Mouse (Mus musculus) limb, embryonic 13.5 days (tissue): ENCODE results near the gene Rbck1. TPM values are rescaled to one million over a fixed set of nuclear protein-coding genes. Genes with fewer than 3 reads are reported as not detected.

Experiments
- ATAC-seq: fragments of 200-750 bp; cut with Nextera tagmentation; 2 replicates; pipeline ENCODE4 v1.8.0; 2017; ENCODE audit warnings: low read depth, moderate number of reproducible peaks, moderate TSS enrichment; ENCODE audit not compliant: low FRiP score
- H3K27ac ChIP-seq: fragments of 300-500 bp; sonication (generic); 2 replicates; pipeline ENCODE4 v1.5.1; 2015; ENCODE audit warnings: inconsistent platforms, mild to moderate bottlenecking, moderate library complexity
- H3K27me3 ChIP-seq: fragments of 300-500 bp; sonication (generic); 2 replicates; pipeline ENCODE4 v1.6.1; 2015; ENCODE audit warnings: mild to moderate bottlenecking, inconsistent platforms
- H3K36me3 ChIP-seq: fragments of 300-500 bp; sonication (generic); 2 replicates; pipeline ENCODE4 v1.6.1; 2015; ENCODE audit warnings: inconsistent platforms, mild to moderate bottlenecking, moderate library complexity
- H3K4me1 ChIP-seq: fragments of 300-500 bp; sonication (generic); 2 replicates; pipeline ENCODE4 v1.6.1; 2015; ENCODE audit warnings: inconsistent platforms
- H3K4me2 ChIP-seq: fragments of 300-500 bp; sonication (generic); replicated peaks from 2 replicates; pipeline ENCODE4 v1.6.1; 2015; ENCODE audit warnings: inconsistent platforms, mild to moderate bottlenecking, moderate library complexity
- H3K4me3 ChIP-seq: fragments of 300-500 bp; sonication (generic); 2 replicates; pipeline ENCODE4 v1.5.1; 2015; ENCODE audit warnings: moderate library complexity, mild to moderate bottlenecking, inconsistent platforms
- H3K9ac ChIP-seq: fragments of 300-500 bp; sonication (generic); 2 replicates; pipeline ENCODE4 v1.6.1; 2015; ENCODE audit warnings: mild to moderate bottlenecking, inconsistent platforms
- H3K9me3 ChIP-seq: fragments of 300-500 bp; sonication (generic); 2 replicates; pipeline ENCODE4 v1.6.1; 2016; ENCODE audit warnings: inconsistent platforms
- WGBS: fragments of 180-500 bp; shearing (Covaris S2); methylation state at CpG from one replicate; pipeline ENCODE4 v1.1.7; 2015; 5-methylcytosine and 5-hydroxymethylcytosine counted together
- polyA plus RNA-seq: library from polyadenylated mRNA; unstranded; fragments of >200 nt; fragmentation: Nextera tagmentation; extraction: Ambion mirVana; gene quantifications from 2 replicates; pipeline ENCODE4 v1.2.1, GENCODE M21; 2015

The Rbck1 gene
- polyA plus RNA-seq, 1 experiment from 2014 or later: 83.3 TPM

- no peak for ATAC-seq
- H3K9ac ChIP-seq: no peak overlapping the region
Measured at GRCm38 (mm10) chr2:152339631-152340179, 7.3 kb upstream of the Rbck1 start.

GRCm38 (mm10) chr2:152338319-152338718 is 5.9 kb upstream of the Rbck1 start:
- Histone ChIP-seq H3K4me2 (no peak overlapping the region), H3K9ac (no peak overlapping the region), H3K9me3 (no peaks in the 10 kb centered on the region), H3K4me3 (no peak overlapping the region), H3K27ac (no peak overlapping the region), H3K36me3 (no peaks in the 10 kb centered on the region), H3K27me3 (peaks cover 9% of the 10 kb centered on the region), H3K4me1 (peaks cover 4% of the 10 kb centered on the region; the same call in 1 of the 2 replicates)
- no peak for ATAC-seq
- 75% methylated on average over 13 of the region's 13 CpGs for WGBS

More at GRCm38 (mm10) chr2:152339631-152340179, 7.3 kb upstream of the Rbck1 start:
- no peak overlapping the region for H3K4me3 ChIP-seq
- H3K4me1 ChIP-seq: peaks cover 10% of the 10 kb centered on the region
- no peak overlapping the region for H3K27ac ChIP-seq
- no peak overlapping the region for H3K4me2 ChIP-seq
- H3K36me3 ChIP-seq: no peaks in the 10 kb centered on the region
- peaks cover 12% of the 10 kb centered on the region for H3K27me3 ChIP-seq
- no peaks in the 10 kb centered on the region for H3K9me3 ChIP-seq
- WGBS: 85% methylated on average over 22 of the region's 22 CpGs

- no peak overlapping the region for H3K4me3 ChIP-seq
- ATAC-seq: no peak
- WGBS: 87% methylated on average over 11 of the region's 11 CpGs
Measured at GRCm38 (mm10) chr2:152337591-152338212, 5.2 kb upstream of the Rbck1 start.

GRCm38 (mm10) chr2:152336856-152337255 is 4.4 kb upstream of the Rbck1 start:
- Histone ChIP-seq H3K4me2 (no peak overlapping the region), H3K9me3 (no peaks in the 10 kb centered on the region), H3K36me3 (no peaks in the 10 kb centered on the region), H3K4me3 (no peak overlapping the region), H3K27ac (no peak overlapping the region), H3K27me3 (peaks cover 5% of the 10 kb centered on the region; the same call in 1 of the 2 replicates), H3K9ac (no peak overlapping the region), H3K4me1 (no peaks in the 10 kb centered on the region)
- ATAC-seq: no peak
- 75% methylated on average over 1 of the region's 1 CpGs for WGBS

More at GRCm38 (mm10) chr2:152337591-152338212, 5.2 kb upstream of the Rbck1 start:
- Histone ChIP-seq H3K27me3 (peaks cover 6% of the 10 kb centered on the region), H3K9ac (no peak overlapping the region), H3K4me2 (no peak overlapping the region), H3K27ac (no peak overlapping the region), H3K9me3 (no peaks in the 10 kb centered on the region), H3K4me1 (no peaks in the 10 kb centered on the region), H3K36me3 (no peaks in the 10 kb centered on the region)

- Histone ChIP-seq H3K4me2 (no peak overlapping the region), H3K36me3 (no peaks in the 10 kb centered on the region), H3K27ac (no peak overlapping the region), H3K9ac (no peak overlapping the region), H3K4me1 (peaks cover 14% of the 10 kb centered on the region), H3K4me3 (no peak overlapping the region), H3K27me3 (peaks cover 5% of the 10 kb centered on the region; the same call in 1 of the 2 replicates), H3K9me3 (no peaks in the 10 kb centered on the region)
- no peak for ATAC-seq
- WGBS: 53% methylated on average over 11 of the region's 11 CpGs
Measured at GRCm38 (mm10) chr2:152335289-152335820, 2.9 kb upstream of the Rbck1 start.

GRCm38 (mm10) chr2:152333345-152334006 is 1.0 kb upstream of the Rbck1 start:
- H3K36me3 ChIP-seq: peaks cover 17% of the 10 kb centered on the region
- no peak overlapping the region for H3K27ac ChIP-seq
- peaks cover 5% of the 10 kb centered on the region; the same call in 1 of the 2 replicates for H3K27me3 ChIP-seq
- H3K4me3 ChIP-seq: no peak overlapping the region
- H3K4me2 ChIP-seq: no peak overlapping the region
- H3K9me3 ChIP-seq: no peaks in the 10 kb centered on the region
- peaks cover 20% of the 10 kb centered on the region for H3K4me1 ChIP-seq
- no peak for ATAC-seq
- no peak overlapping the region for H3K9ac ChIP-seq
- WGBS: 78% methylated on average over 4 of the region's 4 CpGs

- peak overlapping the region; percentile 90 for H3K4me3 ChIP-seq
- peak overlapping the region; percentile 90 for H3K9ac ChIP-seq
- WGBS: 69% methylated on average over 7 of the region's 7 CpGs
- H3K4me2 ChIP-seq: peak overlapping the region; percentile 86
- peaks cover 3% of the 10 kb centered on the region; the same call in 1 of the 2 replicates for H3K27me3 ChIP-seq
- ATAC-seq: no peak
- H3K4me1 ChIP-seq: peaks cover 20% of the 10 kb centered on the region
- H3K36me3 ChIP-seq: peaks cover 41% of the 10 kb centered on the region
- H3K9me3 ChIP-seq: no peaks in the 10 kb centered on the region
- no peak overlapping the region for H3K27ac ChIP-seq
Measured at GRCm38 (mm10) chr2:152330858-152331423, 1.5 kb downstream of the Rbck1 start.

GRCm38 (mm10) chr2:152327980-152328379 is 4.5 kb downstream of the Rbck1 start:
- Histone ChIP-seq H3K27ac (no peak overlapping the region), H3K4me3 (no peak overlapping the region), H3K9ac (no peak overlapping the region), H3K36me3 (peaks cover 70% of the 10 kb centered on the region), H3K9me3 (no peaks in the 10 kb centered on the region), H3K27me3 (no peaks in the 10 kb centered on the region), H3K4me1 (peaks cover 20% of the 10 kb centered on the region), H3K4me2 (no peak overlapping the region)
- no peak for ATAC-seq
- WGBS: 76% methylated on average over 5 of the region's 5 CpGs

- no peak for ATAC-seq
- H3K36me3 ChIP-seq: peaks cover 83% of the 10 kb centered on the region
Measured at GRCm38 (mm10) chr2:152326654-152327053, 5.8 kb downstream of the Rbck1 start.

GRCm38 (mm10) chr2:152326157-152326556 is 6.3 kb downstream of the Rbck1 start:
- peaks cover 14% of the 10 kb centered on the region for H3K4me1 ChIP-seq
- no peak overlapping the region for H3K4me3 ChIP-seq
- H3K9me3 ChIP-seq: no peaks in the 10 kb centered on the region
- H3K27me3 ChIP-seq: no peaks in the 10 kb centered on the region
- H3K4me2 ChIP-seq: no peak overlapping the region
- 95% methylated on average over 13 of the region's 13 CpGs for WGBS
- H3K36me3 ChIP-seq: peaks cover 88% of the 10 kb centered on the region
- H3K27ac ChIP-seq: no peak overlapping the region
- H3K9ac ChIP-seq: no peak overlapping the region
- ATAC-seq: no peak

More at GRCm38 (mm10) chr2:152326654-152327053, 5.8 kb downstream of the Rbck1 start:
- no peak overlapping the region for H3K27ac ChIP-seq
- WGBS: 87% methylated on average over 8 of the region's 8 CpGs
- no peaks in the 10 kb centered on the region for H3K27me3 ChIP-seq
- no peak overlapping the region for H3K9ac ChIP-seq
- H3K4me3 ChIP-seq: no peak overlapping the region
- peaks cover 19% of the 10 kb centered on the region for H3K4me1 ChIP-seq
- no peaks in the 10 kb centered on the region for H3K9me3 ChIP-seq
- H3K4me2 ChIP-seq: no peak overlapping the region

GRCm38 (mm10) chr2:152324842-152325241 is 7.6 kb downstream of the Rbck1 start:
- peaks cover 1% of the 10 kb centered on the region; the same call in 1 of the 2 replicates for H3K4me1 ChIP-seq
- no peak for ATAC-seq
- H3K4me2 ChIP-seq: no peak overlapping the region
- no peak overlapping the region for H3K4me3 ChIP-seq
- H3K9ac ChIP-seq: no peak overlapping the region
- 93% methylated on average over 3 of the region's 3 CpGs for WGBS
- H3K27ac ChIP-seq: no peak overlapping the region
- peaks cover 94% of the 10 kb centered on the region for H3K36me3 ChIP-seq
- no peaks in the 10 kb centered on the region for H3K27me3 ChIP-seq
- H3K9me3 ChIP-seq: no peaks in the 10 kb centered on the region

GRCm38 (mm10) chr2:152323971-152324370 is 8.5 kb downstream of the Rbck1 start:
- no peaks in the 10 kb centered on the region for H3K9me3 ChIP-seq
- no peak overlapping the region for H3K4me2 ChIP-seq
- H3K9ac ChIP-seq: no peak overlapping the region
- 0 out of 2 replicates have a peak, but pooled peaks have one; percentile 20 for ATAC-seq
- H3K27ac ChIP-seq: no peak overlapping the region
- H3K4me1 ChIP-seq: no peaks in the 10 kb centered on the region
- peaks cover 92% of the 10 kb centered on the region for H3K36me3 ChIP-seq
- WGBS: 94% methylated on average over 14 of the region's 14 CpGs
- no peak overlapping the region for H3K4me3 ChIP-seq
- H3K27me3 ChIP-seq: no peaks in the 10 kb centered on the region
